Mouse (Mus musculus): ENCODE measurements around the gene Brd3. TPM values are rescaled to one million over a fixed set of nuclear protein-coding genes. Genes with fewer than 3 reads are reported as not detected.

Brd3 gene
- polyA plus RNA-seq, 1 experiment from 2014 or later, result 124 TPM

DNA sequence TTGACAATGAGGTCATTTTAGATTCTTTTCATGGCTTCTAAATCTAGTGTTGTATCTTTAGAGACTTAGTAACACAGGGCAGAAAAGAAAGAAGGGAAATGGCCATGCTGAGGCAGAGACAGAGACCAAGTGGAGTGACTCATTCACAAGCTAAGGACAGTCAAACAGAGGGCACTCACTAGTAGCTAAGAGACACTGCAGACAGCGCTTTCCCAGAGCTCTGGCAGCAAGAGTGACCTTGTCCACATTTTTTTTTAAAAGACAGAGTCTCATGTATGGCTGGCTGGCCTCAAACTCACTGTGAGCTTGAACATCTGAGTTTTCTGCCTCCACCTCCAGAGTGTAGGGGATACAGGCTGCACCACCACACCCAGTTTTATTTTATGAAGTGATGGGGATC lies 69.6 kb downstream of the Brd3 start:
- Histone ChIP-seq H3K4me3 (replicated peaks) (no peak overlapping the region), H3K27ac (no peak overlapping the region), H3K27me3 (no peaks in the 10 kb centered on the region), H3K9me3 (replicated peaks) (no peaks in the 10 kb centered on the region), H3K4me2 (no peak overlapping the region), H3K36me3 (no peaks in the 10 kb centered on the region), H3K9ac (no peak overlapping the region), H3K4me1 (peaks cover 17% of the 10 kb centered on the region)
- WGBS, result 67% methylated on average over 1 of the region's 1 CpGs
- no peak for ATAC-seq (replicated peaks; ENCODE audit: low FRiP score)

DNA sequence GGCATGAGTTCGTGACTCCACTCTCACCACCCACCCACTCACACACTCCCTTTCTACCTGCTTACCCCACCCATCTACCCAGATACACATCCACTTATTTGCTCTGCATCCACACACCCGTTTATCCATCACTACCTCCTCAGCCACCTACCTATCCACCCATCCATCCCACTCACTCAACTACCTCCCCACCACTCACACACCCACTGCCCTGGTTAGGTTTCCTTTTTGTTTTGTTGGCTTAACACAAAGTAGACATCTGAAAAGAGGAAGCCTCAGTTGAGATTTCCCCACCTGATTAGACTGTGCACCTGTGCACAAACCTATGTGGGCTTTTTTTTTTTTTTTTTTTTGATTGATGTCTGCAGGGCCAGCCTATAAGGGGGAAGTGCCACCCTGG lies 74.9 kb downstream of the Brd3 start:
- ATAC-seq (replicated peaks; ENCODE audit: low FRiP score), result no peak
- Histone ChIP-seq H3K4me3 (replicated peaks) (no peak overlapping the region), H3K4me2 (no peak overlapping the region), H3K36me3 (no peaks in the 10 kb centered on the region), H3K9me3 (replicated peaks) (no peaks in the 10 kb centered on the region), H3K4me1 (peaks cover 4% of the 10 kb centered on the region), H3K9ac (no peak overlapping the region), H3K27ac (no peak overlapping the region), H3K27me3 (no peaks in the 10 kb centered on the region)
- 70% methylated on average over 2 of the region's 2 CpGs for WGBS

DNA sequence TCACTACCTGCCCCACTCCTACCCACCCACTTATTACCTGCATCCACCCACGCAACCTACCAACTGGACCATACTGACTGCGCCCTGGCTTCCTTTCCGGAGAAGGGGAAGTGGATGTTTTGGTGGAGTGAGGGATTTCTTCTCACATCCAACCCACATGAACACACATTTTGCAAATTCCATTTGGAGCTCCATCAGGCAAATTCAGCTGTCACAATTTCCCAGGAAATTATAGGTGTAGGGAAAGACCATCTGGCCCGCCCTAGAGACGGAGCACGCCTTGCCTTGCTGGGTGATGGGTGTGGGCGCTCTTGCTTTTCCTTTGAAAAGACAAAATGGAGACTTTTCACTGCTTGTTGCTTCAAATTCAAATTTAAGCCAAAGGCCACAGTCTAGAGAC lies 76.8 kb downstream of the Brd3 start:
- H3K9me3 ChIP-seq (replicated peaks), result no peaks in the 10 kb centered on the region
- no peak for ATAC-seq (replicated peaks; ENCODE audit: low FRiP score)
- H3K27me3 ChIP-seq, result no peaks in the 10 kb centered on the region
- H3K9ac ChIP-seq, result no peak overlapping the region
- WGBS, result 90% methylated on average over 7 of the region's 7 CpGs
- H3K36me3 ChIP-seq, result no peaks in the 10 kb centered on the region
- H3K27ac ChIP-seq, result no peak overlapping the region
- H3K4me3 ChIP-seq (replicated peaks), result no peak overlapping the region
- no peak overlapping the region for H3K4me2 ChIP-seq
- H3K4me1 ChIP-seq, result peaks cover 16% of the 10 kb centered on the region

DNA sequence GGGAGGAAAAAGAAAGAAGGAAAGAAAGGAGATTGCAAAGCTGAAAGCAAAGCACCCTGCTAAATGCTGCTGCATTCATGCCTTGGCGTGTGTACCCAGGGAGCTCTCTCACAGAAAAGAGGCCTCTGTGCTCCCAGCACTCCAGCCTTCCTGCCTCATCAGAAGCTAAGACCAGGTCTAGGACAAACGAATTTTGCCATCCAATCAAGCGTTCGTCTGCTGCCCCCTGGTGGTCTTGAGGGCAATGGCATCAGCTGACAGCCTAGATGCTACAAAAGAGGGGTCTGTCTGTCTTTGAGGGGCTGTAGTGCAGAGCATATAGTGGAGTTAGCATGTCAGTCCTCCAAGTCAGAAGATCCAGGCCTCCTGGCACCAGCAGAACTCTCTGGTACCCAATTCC lies 79.4 kb downstream of the Brd3 start:
- Histone ChIP-seq H3K27ac (peak overlapping the region; percentile 33; the same call in 1 of the 2 replicates), H3K4me2 (0 out of 2 replicates have a peak overlapping the region, but pooled peaks have one; percentile 99), H3K9ac (no peak overlapping the region), H3K4me3 (replicated peaks) (no peak overlapping the region), H3K9me3 (replicated peaks) (no peaks in the 10 kb centered on the region), H3K27me3 (no peaks in the 10 kb centered on the region), H3K36me3 (no peaks in the 10 kb centered on the region), H3K4me1 (peaks cover 41% of the 10 kb centered on the region)
- 0% methylated on average over 4 of the region's 4 CpGs for WGBS
- no peak for ATAC-seq (replicated peaks; ENCODE audit: low FRiP score)

DNA sequence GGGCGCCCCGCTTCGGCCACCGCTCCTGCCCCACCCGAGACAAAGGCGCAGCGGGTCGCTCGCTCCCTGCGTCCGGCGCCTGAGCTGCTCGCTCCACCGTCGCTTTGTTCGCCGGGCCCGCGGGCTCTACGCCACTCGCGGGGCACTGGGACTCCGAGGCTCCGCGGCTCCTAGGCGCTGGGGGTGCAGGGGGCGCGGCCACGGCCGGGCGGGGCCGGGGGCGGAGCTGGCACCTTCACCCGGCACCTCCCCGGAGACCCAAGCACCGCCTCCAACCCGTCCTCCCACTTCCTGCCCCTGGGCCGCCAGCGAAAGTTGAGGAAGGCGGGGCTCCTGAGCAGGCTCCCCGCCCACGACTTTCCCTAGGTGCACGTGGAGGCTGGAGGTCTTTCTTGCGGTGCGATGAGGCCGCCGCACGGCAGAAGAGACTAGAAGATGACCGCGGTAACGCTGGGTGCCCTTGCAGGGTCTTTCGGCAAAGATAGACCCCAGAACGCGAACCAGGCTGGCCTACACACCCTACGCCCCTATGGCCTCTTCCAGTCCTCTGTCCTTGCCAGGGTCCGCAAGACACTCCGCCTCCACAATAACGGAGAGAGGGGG lies 80.5 kb downstream of the Brd3 start, which contains the start of gene Vav2:
Vav2 (minus strand) TSS at position 179 of the 603 bp plus-strand sequence.
- peak within 1 kb of the TSS; percentile 87 for H3K27ac ChIP-seq
- peaks cover 43% of the 10 kb centered on the region for H3K4me1 ChIP-seq
- peak within 1 kb of the TSS; percentile 99 for H3K4me2 ChIP-seq
- no peaks in the 10 kb centered on the region for H3K36me3 ChIP-seq
- H3K4me3 ChIP-seq (replicated peaks), result peak within 1 kb of the TSS; percentile 78
- H3K9ac ChIP-seq, result peak within 1 kb of the TSS; percentile 71
- ATAC-seq (replicated peaks; ENCODE audit: low FRiP score), result peak; percentile 93
- no peaks in the 10 kb centered on the region for H3K27me3 ChIP-seq
- 1% methylated on average over 57 of the region's 58 CpGs for WGBS
- H3K9me3 ChIP-seq (replicated peaks), result no peaks in the 10 kb centered on the region

DNA sequence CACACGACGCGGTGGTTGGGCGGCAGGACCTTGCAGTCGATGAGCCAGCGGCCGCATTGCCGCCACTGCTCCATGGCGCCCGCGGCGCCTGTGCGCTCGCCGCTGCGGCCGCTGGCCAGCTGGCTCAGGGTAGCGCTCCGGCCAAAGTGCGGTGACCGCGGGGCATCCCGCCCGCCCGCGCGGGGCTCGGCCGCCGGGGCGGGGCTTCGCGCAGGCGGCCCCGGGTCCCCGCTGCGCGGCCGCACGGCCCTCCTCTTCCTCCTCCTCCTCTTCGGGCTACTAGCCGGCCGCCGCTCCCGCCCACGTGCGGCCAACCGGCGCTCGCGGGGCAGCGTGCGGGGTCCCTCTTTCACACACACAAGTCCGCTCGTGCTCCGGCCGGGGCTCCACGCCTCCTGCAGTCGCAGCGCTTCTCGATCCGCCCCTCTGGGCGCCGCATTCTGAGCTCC lies 81.0 kb downstream of the Brd3 start:
- H3K36me3 ChIP-seq, result no peaks in the 10 kb centered on the region
- 0% methylated on average over 63 of the region's 64 CpGs for WGBS
- peak overlapping the region; percentile 71 for H3K9ac ChIP-seq
- H3K4me2 ChIP-seq, result peak overlapping the region; percentile 99
- H3K4me1 ChIP-seq, result peaks cover 48% of the 10 kb centered on the region
- peak overlapping the region; percentile 87 for H3K27ac ChIP-seq
- H3K9me3 ChIP-seq (replicated peaks), result no peaks in the 10 kb centered on the region
- H3K4me3 ChIP-seq (replicated peaks), result peak overlapping the region; percentile 78
- H3K27me3 ChIP-seq, result no peaks in the 10 kb centered on the region
- peak; percentile 59 for ATAC-seq (replicated peaks; ENCODE audit: low FRiP score)

DNA sequence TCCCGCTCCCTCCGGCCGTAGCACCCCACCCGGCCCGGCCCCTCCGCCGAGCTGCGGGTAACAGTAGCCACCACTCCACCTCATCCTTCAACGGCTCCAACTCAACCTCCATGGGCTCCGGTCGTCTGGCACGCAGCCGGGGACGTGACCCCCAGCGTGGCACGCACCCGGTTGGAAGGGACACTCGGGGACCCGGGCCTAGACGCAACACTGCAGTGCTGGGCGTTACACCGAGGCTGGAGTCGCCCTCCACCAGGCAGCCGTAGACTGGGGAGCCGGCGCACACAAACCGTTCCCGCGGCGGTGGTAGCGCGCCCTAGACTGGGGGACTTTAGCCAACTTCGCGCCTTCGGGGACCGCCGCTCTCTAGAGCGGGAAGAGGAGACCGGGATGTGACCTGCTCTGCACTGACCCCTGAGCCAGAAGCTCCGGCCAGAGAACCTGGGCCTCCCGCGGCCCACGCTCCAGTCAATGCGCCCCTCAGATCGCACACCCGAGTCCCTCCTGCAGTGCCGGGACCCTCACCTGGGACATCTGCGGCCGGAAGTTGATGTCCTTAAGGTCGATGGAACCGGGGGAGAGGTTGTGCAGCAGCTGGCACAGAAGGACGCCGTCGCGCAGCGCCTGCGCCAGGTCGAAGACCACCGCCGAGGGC lies 81.6 kb downstream of the Brd3 start:
- under 1% methylated on average over 59 of the region's 60 CpGs for WGBS
- peak overlapping the region; percentile 87 for H3K27ac ChIP-seq
- peak overlapping the region; percentile 78 for H3K4me3 ChIP-seq (replicated peaks)
- H3K4me1 ChIP-seq, result peaks cover 52% of the 10 kb centered on the region
- 0 out of 2 replicates have a peak, but pooled peaks have one; percentile 8 for ATAC-seq (replicated peaks; ENCODE audit: low FRiP score)
- no peaks in the 10 kb centered on the region for H3K27me3 ChIP-seq
- peak overlapping the region; percentile 99 for H3K4me2 ChIP-seq
- no peaks in the 10 kb centered on the region for H3K36me3 ChIP-seq
- peak overlapping the region; percentile 71 for H3K9ac ChIP-seq
- no peaks in the 10 kb centered on the region for H3K9me3 ChIP-seq (replicated peaks)

DNA sequence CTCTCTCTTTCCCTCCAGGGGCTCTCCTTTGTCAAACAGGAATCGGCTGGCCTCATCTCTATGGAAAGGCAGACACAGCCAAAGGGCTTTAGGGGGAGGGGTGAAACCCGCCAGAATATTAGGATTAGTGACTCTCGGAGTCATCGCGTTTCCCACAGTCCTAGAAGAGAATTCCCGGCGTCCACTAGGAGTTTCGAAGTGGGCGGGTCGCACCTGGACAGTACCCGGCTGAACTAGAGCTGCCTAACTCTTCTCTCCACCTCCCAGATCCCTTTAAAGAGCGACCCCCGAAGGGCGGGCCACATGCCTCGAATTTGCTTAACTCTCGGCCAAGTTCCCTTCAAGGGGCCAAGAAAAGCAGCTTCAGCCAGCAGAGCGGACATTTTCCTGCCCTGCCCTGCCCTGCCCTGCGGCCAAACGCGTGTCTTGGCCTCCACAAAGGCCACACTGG lies 82.3 kb downstream of the Brd3 start:
- peak overlapping the region; percentile 87 for H3K27ac ChIP-seq
- no peaks in the 10 kb centered on the region for H3K36me3 ChIP-seq
- peak overlapping the region; percentile 71 for H3K9ac ChIP-seq
- peak overlapping the region; percentile 78 for H3K4me3 ChIP-seq (replicated peaks)
- under 1% methylated on average over 20 of the region's 20 CpGs for WGBS
- H3K9me3 ChIP-seq (replicated peaks), result no peaks in the 10 kb centered on the region
- H3K4me2 ChIP-seq, result peak overlapping the region; percentile 99
- no peaks in the 10 kb centered on the region for H3K27me3 ChIP-seq
- peaks cover 54% of the 10 kb centered on the region for H3K4me1 ChIP-seq
- no peak for ATAC-seq (replicated peaks; ENCODE audit: low FRiP score)

DNA sequence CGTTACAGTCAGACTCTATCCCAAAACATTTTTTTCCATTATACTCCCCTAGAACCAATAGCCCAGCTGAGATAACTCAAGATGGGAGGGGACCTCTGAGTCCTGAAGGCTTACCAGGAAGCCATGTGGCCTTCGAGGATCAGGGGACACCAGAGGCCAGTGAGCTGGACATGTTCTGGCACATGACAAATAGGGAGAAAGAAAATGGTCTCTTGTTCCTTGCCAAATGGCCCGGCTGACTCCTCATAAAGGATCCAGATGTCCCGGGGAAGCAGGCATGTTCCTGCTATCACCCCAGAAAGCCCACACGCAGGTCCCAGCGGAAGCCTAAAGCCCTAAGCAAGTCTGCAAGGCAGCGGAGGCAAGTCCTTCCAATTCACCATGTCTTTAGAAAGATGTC lies 83.9 kb downstream of the Brd3 start:
- Histone ChIP-seq H3K4me1 (peaks cover 69% of the 10 kb centered on the region), H3K4me3 (replicated peaks) (0 out of 2 replicates have a peak overlapping the region, but pooled peaks have one; percentile 78), H3K27ac (peak overlapping the region; percentile 5; the same call in 1 of the 2 replicates), H3K9ac (no peak overlapping the region), H3K4me2 (peak overlapping the region; percentile 99), H3K36me3 (no peaks in the 10 kb centered on the region), H3K9me3 (replicated peaks) (no peaks in the 10 kb centered on the region), H3K27me3 (no peaks in the 10 kb centered on the region)
- WGBS, result 58% methylated on average over 7 of the region's 7 CpGs
- ATAC-seq (replicated peaks; ENCODE audit: low FRiP score), result no peak

DNA sequence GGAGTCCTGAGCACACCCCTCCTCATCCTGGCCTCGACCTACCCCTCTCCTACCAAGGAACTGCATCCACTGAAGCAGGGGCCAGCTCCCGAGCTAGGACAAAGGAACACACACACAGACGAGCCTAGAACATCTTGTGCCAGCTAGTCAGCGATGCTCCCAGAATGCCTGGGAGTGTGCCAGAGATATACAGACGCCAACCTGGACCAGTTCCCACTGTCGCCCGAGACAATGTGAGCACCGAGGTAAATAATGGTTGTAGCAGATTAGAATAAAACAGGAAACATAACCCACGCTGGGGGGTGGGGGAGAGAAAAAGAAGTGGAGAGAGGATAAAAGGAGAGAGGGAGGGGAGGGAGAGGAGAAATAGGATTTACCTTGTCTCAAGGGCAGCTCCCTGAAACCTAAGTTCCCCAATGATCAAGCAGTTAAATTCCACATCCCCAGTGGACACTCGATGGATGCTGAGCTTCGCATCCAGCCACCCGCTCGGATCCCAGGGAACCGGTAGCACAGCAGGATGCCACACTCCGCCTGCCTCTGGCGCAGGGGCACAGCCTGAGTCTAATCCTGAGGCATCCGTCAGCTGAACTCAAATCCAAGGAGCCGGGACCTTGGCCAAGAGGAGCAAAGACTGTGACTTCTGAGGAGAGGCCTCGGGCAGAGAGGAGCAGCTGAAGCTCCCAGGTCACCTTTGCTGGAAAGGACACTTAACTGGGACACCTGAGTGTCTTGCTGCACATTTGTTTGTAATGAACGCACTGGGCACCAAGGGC lies 86.0 kb downstream of the Brd3 start:
- Histone ChIP-seq H3K4me2 (no peak overlapping the region), H3K27me3 (no peaks in the 10 kb centered on the region), H3K27ac (no peak overlapping the region), H3K4me1 (peaks cover 79% of the 10 kb centered on the region), H3K9me3 (replicated peaks) (no peaks in the 10 kb centered on the region), H3K4me3 (replicated peaks) (no peak overlapping the region), H3K9ac (no peak overlapping the region), H3K36me3 (no peaks in the 10 kb centered on the region)
- WGBS, result 79% methylated on average over 20 of the region's 20 CpGs
- no peak for ATAC-seq (replicated peaks; ENCODE audit: low FRiP score)

DNA sequence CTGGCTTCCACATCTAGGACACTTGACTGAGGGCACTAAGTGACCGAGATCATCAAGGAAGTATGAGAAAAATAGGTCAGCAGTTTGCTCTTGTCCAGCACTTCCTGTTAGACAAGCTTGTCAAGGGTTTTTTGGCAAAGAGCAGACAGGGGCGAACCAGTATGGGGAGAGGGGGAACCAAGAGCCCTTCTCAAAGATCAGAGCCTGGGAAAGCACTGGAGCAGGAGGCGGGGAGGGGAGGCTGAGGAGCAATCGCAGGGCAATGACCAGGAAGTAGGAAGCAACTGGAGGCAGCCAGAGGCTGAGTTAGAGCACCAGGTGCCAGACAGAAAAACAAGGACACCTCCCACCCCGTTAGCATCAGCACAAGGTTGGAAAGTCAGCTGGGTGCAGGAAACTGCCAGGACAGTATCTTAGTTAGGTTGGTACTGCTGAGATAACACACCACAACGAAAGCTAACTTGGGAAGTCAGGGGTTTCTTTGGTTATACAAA lies 88.8 kb downstream of the Brd3 start:
- ATAC-seq (replicated peaks; ENCODE audit: low FRiP score), result no peak

More for the DNA sequence above, 88.8 kb downstream of the Brd3 start:
- Histone ChIP-seq H3K9ac (no peak overlapping the region), H3K27me3 (no peaks in the 10 kb centered on the region), H3K4me1 (peaks cover 83% of the 10 kb centered on the region), H3K27ac (peak overlapping the region; percentile 79), H3K36me3 (no peaks in the 10 kb centered on the region), H3K4me3 (replicated peaks) (no peak overlapping the region), H3K9me3 (replicated peaks) (no peaks in the 10 kb centered on the region), H3K4me2 (0 out of 2 replicates have a peak overlapping the region, but pooled peaks have one; percentile 3)
- 19% methylated on average over 6 of the region's 6 CpGs for WGBS
